Mouse (Mus musculus) c-Kit-positive CD71-positive TER-119-negative erythroid progenitor cells, embryonic 14.5 days (primary cell): ENCODE measurements around the gene Pno1.
"Not testable (repeated sequence)": the region's sequence is repeated elsewhere in the genome, so short reads cannot be mapped to it uniquely, and the experiment has no call there.

ENCODE experiments used
- DNase-seq: peaks from one replicate; pipeline ENCODE4 v3.0.0-alpha.2; 2013; ENCODE audit warnings: low read depth

Gene Pno1

GRCm38 (mm10) chr11:17211258-17212140 lies at the start of gene Pno1:
Gene Pno1 (minus strand): TSS chr11:17211568.
- DNase-seq = peak; percentile 93

GRCm38 (mm10) chr11:17257861-17258260 lies 46.5 kb upstream of the Pno1 start:
- DNase-seq = peak; percentile 29

GRCm38 (mm10) chr11:17257443-17257842 lies 46.1 kb upstream of the Pno1 start, which contains the start of gene C1d:
Gene C1d (plus strand): TSS chr11:17257579.
- peak; percentile 90 for DNase-seq

GRCm38 (mm10) chr11:17256813-17257365 lies 45.5 kb upstream of the Pno1 start:
- no peak for DNase-seq

GRCm38 (mm10) chr11:17248715-17249114 lies 37.3 kb upstream of the Pno1 start:
- DNase-seq = no peak

GRCm38 (mm10) chr11:17238598-17238997 lies 27.2 kb upstream of the Pno1 start:
- DNase-seq = not testable (repeated sequence)

GRCm38 (mm10) chr11:17236449-17237037 lies 25.2 kb upstream of the Pno1 start:
- no peak for DNase-seq

- no peak for DNase-seq
Measured at GRCm38 (mm10) chr11:17232792-17233191, 21.4 kb upstream of the Pno1 start.

GRCm38 (mm10) chr11:17221126-17221525 lies 9.8 kb upstream of the Pno1 start:
- DNase-seq = no peak

GRCm38 (mm10) chr11:17215475-17215874 lies 4.1 kb upstream of the Pno1 start:
- no peak for DNase-seq

- DNase-seq = no peak
Measured at GRCm38 (mm10) chr11:17212903-17213509, 1.6 kb upstream of the Pno1 start.

- peak; percentile 43 for DNase-seq
Measured at GRCm38 (mm10) chr11:17212141-17212495, 750 bp upstream of the Pno1 start.

- DNase-seq = no peak
Measured at GRCm38 (mm10) chr11:17202481-17202880, 8.9 kb downstream of the Pno1 start.

GRCm38 (mm10) chr11:17200936-17201335 lies 10.4 kb downstream of the Pno1 start:
- DNase-seq = no peak

GRCm38 (mm10) chr11:17199840-17200501 lies 11.4 kb downstream of the Pno1 start:
- no peak for DNase-seq

- DNase-seq = no peak
Measured at GRCm38 (mm10) chr11:17199170-17199569, 12.2 kb downstream of the Pno1 start.

GRCm38 (mm10) chr11:17192151-17192844 lies 19.1 kb downstream of the Pno1 start:
- DNase-seq = no peak

- no peak for DNase-seq
Measured at GRCm38 (mm10) chr11:17188786-17189185, 22.6 kb downstream of the Pno1 start.

- no peak for DNase-seq
Measured at GRCm38 (mm10) chr11:17187649-17188048, 23.7 kb downstream of the Pno1 start.

GRCm38 (mm10) chr11:17183165-17183564 lies 28.2 kb downstream of the Pno1 start:
- no peak for DNase-seq

- no peak for DNase-seq
Measured at GRCm38 (mm10) chr11:17181807-17182206, 29.6 kb downstream of the Pno1 start, which contains the start of gene Wdr92. Gene Wdr92 (plus strand): TSS chr11:17182107.
